Mouse (Mus musculus): ENCODE measurements around the gene Col25a1. TPM values are rescaled to one million over a fixed set of nuclear protein-coding genes. Genes with fewer than 3 reads are reported as not detected.

The Col25a1 gene
- polyA plus RNA-seq (2012; rRNA removed) = 0.01 TPM in 1 of 2 replicates, not detected in the other

- H3K4me1 ChIP-seq (ENCODE audit: control insufficient read depth, insufficient read depth, insufficient read length) = no peaks in the 10 kb centered on the region
- DNase-seq (ENCODE audit: low read depth in 1 of 2, low spot score in 2 of 2) = no peak
- H3K27ac ChIP-seq (ENCODE audit: insufficient read depth, low read length) = no peak within 1 kb of the TSS
- 85% methylated on average over 8 of the region's 8 CpGs for WGBS
- TF ChIP-seq POLR2A (IDR thresholded peaks at IDR 0.05; ENCODE audit: low read depth, low read length) (no peak), CTCF (IDR thresholded peaks at IDR 0.05; ENCODE audit: extremely low read depth, insufficient read depth, insufficient read length, insufficient replicate concordance) (no peak)
- H3K4me3 ChIP-seq (ENCODE audit: extremely low read depth, insufficient read depth, insufficient read length) = no peak within 1 kb of the TSS
- H3K27me3 ChIP-seq (ENCODE audit: control insufficient read depth, insufficient read depth, low read length) = no peaks in the 10 kb centered on the region
- H3K36me3 ChIP-seq (ENCODE audit: control insufficient read depth, insufficient read depth, low read length) = no peaks in the 10 kb centered on the region
These were observed at the start of gene Col25a1 for GRCm38 (mm10) chr3:130131201-130131600. Gene Col25a1 (plus strand): TSS chr3:130131501.

- TF ChIP-seq CTCF (IDR thresholded peaks at IDR 0.05; ENCODE audit: extremely low read depth, insufficient read depth, insufficient read length, insufficient replicate concordance) = no peak
- no peak for TF ChIP-seq POLR2A (IDR thresholded peaks at IDR 0.05; ENCODE audit: low read depth, low read length)
- Histone ChIP-seq H3K27me3 (ENCODE audit: control insufficient read depth, insufficient read depth, low read length) (no peaks in the 10 kb centered on the region), H3K4me1 (ENCODE audit: control insufficient read depth, insufficient read depth, insufficient read length) (no peaks in the 10 kb centered on the region), H3K36me3 (ENCODE audit: control insufficient read depth, insufficient read depth, low read length) (no peaks in the 10 kb centered on the region), H3K27ac (ENCODE audit: insufficient read depth, low read length) (no peak overlapping the region), H3K4me3 (ENCODE audit: extremely low read depth, insufficient read depth, insufficient read length) (no peak overlapping the region)
- 51% methylated on average over 2 of the region's 2 CpGs for WGBS
- DNase-seq (ENCODE audit: low read depth in 1 of 2, low spot score in 2 of 2) = no peak
These were observed 48.0 kb upstream of the Col25a1 start for GRCm38 (mm10) chr3:130083312-130083711.

- TF ChIP-seq CTCF (IDR thresholded peaks at IDR 0.05; ENCODE audit: extremely low read depth, insufficient read depth, insufficient read length, insufficient replicate concordance) (no peak), POLR2A (IDR thresholded peaks at IDR 0.05; ENCODE audit: low read depth, low read length) (no peak)
- Histone ChIP-seq H3K27me3 (ENCODE audit: control insufficient read depth, insufficient read depth, low read length) (no peaks in the 10 kb centered on the region), H3K4me1 (ENCODE audit: control insufficient read depth, insufficient read depth, insufficient read length) (no peaks in the 10 kb centered on the region), H3K27ac (ENCODE audit: insufficient read depth, low read length) (no peak overlapping the region), H3K36me3 (ENCODE audit: control insufficient read depth, insufficient read depth, low read length) (no peaks in the 10 kb centered on the region), H3K4me3 (ENCODE audit: extremely low read depth, insufficient read depth, insufficient read length) (no peak overlapping the region)
- WGBS = 74% methylated on average over 13 of the region's 13 CpGs
- DNase-seq (ENCODE audit: low read depth in 1 of 2, low spot score in 2 of 2) = no peak
These were observed 44.8 kb upstream of the Col25a1 start for GRCm38 (mm10) chr3:130086372-130087080.

- no peak overlapping the region for H3K27ac ChIP-seq (ENCODE audit: insufficient read depth, low read length)
- DNase-seq (ENCODE audit: low read depth in 1 of 2, low spot score in 2 of 2) = no peak
- H3K27me3 ChIP-seq (ENCODE audit: control insufficient read depth, insufficient read depth, low read length) = no peaks in the 10 kb centered on the region
- H3K36me3 ChIP-seq (ENCODE audit: control insufficient read depth, insufficient read depth, low read length) = no peaks in the 10 kb centered on the region
- WGBS = 83% methylated on average over 9 of the region's 9 CpGs
- no peaks in the 10 kb centered on the region for H3K4me1 ChIP-seq (ENCODE audit: control insufficient read depth, insufficient read depth, insufficient read length)
- H3K4me3 ChIP-seq (ENCODE audit: extremely low read depth, insufficient read depth, insufficient read length) = no peak overlapping the region
- TF ChIP-seq CTCF (IDR thresholded peaks at IDR 0.05; ENCODE audit: extremely low read depth, insufficient read depth, insufficient read length, insufficient replicate concordance) = no peak
- no peak for TF ChIP-seq POLR2A (IDR thresholded peaks at IDR 0.05; ENCODE audit: low read depth, low read length)
These were observed 43.8 kb upstream of the Col25a1 start for GRCm38 (mm10) chr3:130087466-130087865.

GRCm38 (mm10) chr3:130088654-130089053 is 42.6 kb upstream of the Col25a1 start:
- Histone ChIP-seq H3K4me1 (ENCODE audit: control insufficient read depth, insufficient read depth, insufficient read length) (no peaks in the 10 kb centered on the region), H3K27ac (ENCODE audit: insufficient read depth, low read length) (no peak overlapping the region), H3K36me3 (ENCODE audit: control insufficient read depth, insufficient read depth, low read length) (no peaks in the 10 kb centered on the region), H3K27me3 (ENCODE audit: control insufficient read depth, insufficient read depth, low read length) (no peaks in the 10 kb centered on the region), H3K4me3 (ENCODE audit: extremely low read depth, insufficient read depth, insufficient read length) (no peak overlapping the region)
- no peak for DNase-seq (ENCODE audit: low read depth in 1 of 2, low spot score in 2 of 2)
- TF ChIP-seq CTCF (IDR thresholded peaks at IDR 0.05; ENCODE audit: extremely low read depth, insufficient read depth, insufficient read length, insufficient replicate concordance) (no peak), POLR2A (IDR thresholded peaks at IDR 0.05; ENCODE audit: low read depth, low read length) (no peak)
- WGBS = 87% methylated on average over 9 of the region's 9 CpGs

GRCm38 (mm10) chr3:130090460-130090859 is 40.8 kb upstream of the Col25a1 start:
- WGBS = 80% methylated on average over 9 of the region's 9 CpGs
- Histone ChIP-seq H3K4me3 (ENCODE audit: extremely low read depth, insufficient read depth, insufficient read length) (no peak overlapping the region), H3K36me3 (ENCODE audit: control insufficient read depth, insufficient read depth, low read length) (no peaks in the 10 kb centered on the region), H3K4me1 (ENCODE audit: control insufficient read depth, insufficient read depth, insufficient read length) (no peaks in the 10 kb centered on the region), H3K27ac (ENCODE audit: insufficient read depth, low read length) (no peak overlapping the region), H3K27me3 (ENCODE audit: control insufficient read depth, insufficient read depth, low read length) (no peaks in the 10 kb centered on the region)
- TF ChIP-seq CTCF (IDR thresholded peaks at IDR 0.05; ENCODE audit: extremely low read depth, insufficient read depth, insufficient read length, insufficient replicate concordance) = no peak
- DNase-seq (ENCODE audit: low read depth in 1 of 2, low spot score in 2 of 2) = no peak

- no peak overlapping the region for H3K27ac ChIP-seq (ENCODE audit: insufficient read depth, low read length)
- no peaks in the 10 kb centered on the region for H3K27me3 ChIP-seq (ENCODE audit: control insufficient read depth, insufficient read depth, low read length)
- no peaks in the 10 kb centered on the region for H3K4me1 ChIP-seq (ENCODE audit: control insufficient read depth, insufficient read depth, insufficient read length)
- no peak for DNase-seq (ENCODE audit: low read depth in 1 of 2, low spot score in 2 of 2)
- H3K36me3 ChIP-seq (ENCODE audit: control insufficient read depth, insufficient read depth, low read length) = no peaks in the 10 kb centered on the region
- WGBS = 76% methylated on average over 5 of the region's 5 CpGs
- TF ChIP-seq POLR2A (IDR thresholded peaks at IDR 0.05; ENCODE audit: low read depth, low read length) (no peak), CTCF (IDR thresholded peaks at IDR 0.05; ENCODE audit: extremely low read depth, insufficient read depth, insufficient read length, insufficient replicate concordance) (no peak)
- no peak overlapping the region for H3K4me3 ChIP-seq (ENCODE audit: extremely low read depth, insufficient read depth, insufficient read length)
These were observed 37.1 kb upstream of the Col25a1 start for GRCm38 (mm10) chr3:130094125-130094704.

All from spleen, adult 2 months (tissue).